Mouse (Mus musculus): ENCODE measurements at regions not wholly inside any gene's neighbourhood (a gene's known extent, or its start where the extent isn't known, plus 50 kb on each side); places are given as distances from the start of the nearest gene placed in this dataset.

DNA sequence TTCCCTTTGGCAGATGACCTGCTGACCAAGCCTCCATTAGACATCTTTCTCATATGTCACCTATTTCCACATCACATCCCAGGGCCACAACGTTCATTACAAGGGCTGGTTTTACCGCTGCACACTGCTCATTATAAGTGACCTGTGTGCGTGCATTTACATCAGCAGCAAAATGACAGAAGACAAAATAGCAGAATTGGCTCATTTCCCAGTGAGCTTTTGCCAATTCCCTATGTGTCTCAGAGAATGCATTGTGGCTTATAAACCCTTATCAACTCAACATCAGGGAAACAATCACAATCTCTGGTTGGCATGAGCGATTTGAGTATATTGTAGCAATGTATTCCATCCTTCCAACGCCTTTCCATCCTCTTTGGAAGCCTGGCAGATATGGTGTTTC lies 364.7 kb downstream of the Samd5 start:
- no peak for DNase-seq (ENCODE audit: low spot score)

DNA sequence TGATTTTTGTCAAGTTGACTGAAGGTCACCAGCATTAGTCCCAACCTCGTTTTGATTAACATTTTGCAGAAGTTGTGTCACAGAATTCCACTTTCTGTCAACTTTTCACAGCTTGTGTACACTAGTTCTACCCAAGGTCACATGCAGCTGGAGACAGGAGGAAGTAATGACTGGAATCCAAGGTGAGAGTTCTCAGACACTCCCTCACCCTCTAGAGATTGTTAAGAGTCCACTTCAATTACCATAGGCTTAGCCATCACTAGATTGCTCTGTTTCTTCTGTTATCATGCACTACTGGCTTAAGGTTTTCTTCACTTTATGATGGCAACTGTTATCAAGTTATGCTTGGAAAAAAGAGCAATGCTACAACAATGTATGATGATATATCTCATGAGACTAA lies 379.0 kb downstream of the Samd5 start:
- no peak for DNase-seq (ENCODE audit: low spot score)

GRCm38 (mm10) chr10:9295269-9295668 lies 379.7 kb downstream of the Samd5 start:
- DNase-seq (ENCODE audit: low spot score), result no peak

DNA sequence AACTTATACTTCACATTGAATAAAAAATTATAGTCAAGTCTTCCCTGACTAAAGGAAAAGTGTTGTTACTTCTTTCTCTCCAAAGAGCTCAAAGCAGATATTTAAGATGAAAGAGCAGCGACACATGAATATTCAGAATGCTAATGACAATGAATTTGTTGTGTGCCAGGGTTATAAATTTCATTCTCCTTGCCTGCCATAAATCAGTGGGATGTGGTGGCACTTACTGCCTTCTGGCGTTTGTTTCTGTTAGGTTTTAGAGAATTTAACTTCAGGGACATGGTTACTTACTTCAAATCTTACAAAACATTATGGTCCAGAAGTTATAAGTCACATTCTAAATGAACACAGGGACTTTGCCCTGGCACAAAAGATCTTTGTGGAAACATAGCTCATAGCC lies 380.4 kb downstream of the Samd5 start:
- no peak for DNase-seq (ENCODE audit: low spot score)

GRCm38 (mm10) chr10:9291456-9292146 lies 383.4 kb downstream of the Samd5 start:
- DNase-seq (ENCODE audit: low spot score), result no peak

DNA sequence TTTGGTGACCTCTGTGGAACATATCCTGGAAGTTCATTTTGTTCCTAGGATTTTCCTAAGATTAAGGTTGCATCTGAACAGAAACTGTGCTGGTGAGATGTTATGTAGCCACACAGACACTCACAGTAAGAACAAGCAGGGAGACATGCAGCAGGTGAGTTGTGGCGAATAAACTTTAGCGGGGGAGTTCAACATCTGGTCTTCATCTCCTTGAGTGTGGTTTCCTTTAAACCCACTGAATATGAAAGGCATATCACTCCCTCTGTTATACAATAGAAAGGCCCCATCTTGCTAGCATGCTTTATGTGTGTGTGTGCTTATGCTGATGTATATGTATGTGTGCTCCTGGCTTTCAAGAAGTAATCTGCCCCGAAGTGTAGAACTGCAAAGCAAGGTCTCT lies 387.1 kb upstream of the Sash1 start:
- no peak for DNase-seq (ENCODE audit: low spot score)

GRCm38 (mm10) chr10:9272243-9272642 lies 386.4 kb upstream of the Sash1 start:
- DNase-seq (ENCODE audit: low spot score), result no peak

- DNase-seq (ENCODE audit: low spot score), result no peak
Observed at GRCm38 (mm10) chr10:9265528-9265927, 379.7 kb upstream of the Sash1 start.

DNA sequence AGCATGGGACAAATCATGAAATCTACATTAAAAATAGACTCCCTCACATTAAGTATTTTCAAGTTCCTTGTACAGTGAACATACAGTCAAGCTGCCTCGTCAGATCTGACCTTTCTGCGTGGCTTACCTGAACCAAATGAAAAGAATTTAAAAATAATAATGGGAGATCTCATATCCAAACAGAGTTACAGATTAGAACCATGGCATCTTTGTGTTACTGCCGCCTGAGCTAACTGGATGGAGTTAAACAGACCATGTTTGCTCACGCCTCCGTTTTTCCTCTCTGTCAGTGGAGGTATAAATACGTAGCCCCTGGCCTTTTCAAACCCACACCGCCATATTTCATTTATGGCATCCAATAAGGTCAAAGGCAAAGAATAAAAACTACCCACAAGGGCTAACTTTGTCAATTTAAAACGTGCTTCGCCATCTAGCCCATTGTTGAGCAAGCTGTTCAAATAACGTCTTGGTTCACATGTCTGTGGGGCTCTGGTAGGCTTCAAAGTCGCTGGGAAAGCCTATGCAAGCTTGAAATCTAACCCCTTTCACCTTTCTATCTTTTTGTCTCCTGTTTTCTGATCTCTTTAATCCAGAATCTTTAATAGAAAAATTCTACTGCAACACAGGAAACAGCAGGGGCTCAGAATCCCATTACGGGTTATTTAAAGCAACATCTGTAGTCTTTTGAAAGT lies 378.6 kb upstream of the Sash1 start:
- DNase-seq (ENCODE audit: low spot score), result no peak

DNA sequence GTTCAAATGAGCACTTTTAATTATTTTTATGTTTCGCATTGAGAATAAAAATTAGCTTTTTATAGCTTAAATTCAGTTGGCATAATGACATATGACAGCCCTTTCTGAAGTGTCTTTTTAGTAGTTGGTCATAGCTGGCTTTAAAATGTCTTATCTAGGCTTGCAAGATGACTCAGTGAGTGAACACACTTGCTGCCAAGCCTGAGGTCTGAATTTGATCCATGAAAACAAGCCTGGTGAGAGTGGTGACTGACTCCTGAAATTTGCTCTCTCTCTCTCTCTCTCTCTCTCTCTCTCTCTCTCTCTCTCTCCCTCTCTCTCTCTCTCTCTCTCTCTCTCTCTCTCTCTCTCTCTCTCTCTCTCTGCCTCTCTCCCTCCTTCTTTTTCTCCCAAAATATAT lies 372.8 kb upstream of the Sash1 start:
- DNase-seq (ENCODE audit: low spot score), result no peak

DNA sequence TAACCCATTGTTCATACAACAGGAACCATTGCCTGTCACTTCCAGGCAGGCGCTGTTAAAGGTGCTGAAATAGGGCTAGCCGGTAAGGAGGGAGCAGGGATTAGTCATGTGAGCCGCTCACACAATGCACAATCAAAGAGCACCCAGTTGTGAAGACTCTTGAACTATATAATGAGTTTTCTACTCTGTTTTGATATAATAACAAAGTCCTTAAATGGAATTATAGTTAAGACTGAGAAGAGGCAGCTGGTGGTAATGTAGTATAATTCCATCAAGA lies 367.0 kb upstream of the Sash1 start:
- DNase-seq (ENCODE audit: low spot score), result no peak

- no peak for DNase-seq (ENCODE audit: low spot score)
Observed at GRCm38 (mm10) chr10:9252120-9252940, 366.5 kb upstream of the Sash1 start.

DNA sequence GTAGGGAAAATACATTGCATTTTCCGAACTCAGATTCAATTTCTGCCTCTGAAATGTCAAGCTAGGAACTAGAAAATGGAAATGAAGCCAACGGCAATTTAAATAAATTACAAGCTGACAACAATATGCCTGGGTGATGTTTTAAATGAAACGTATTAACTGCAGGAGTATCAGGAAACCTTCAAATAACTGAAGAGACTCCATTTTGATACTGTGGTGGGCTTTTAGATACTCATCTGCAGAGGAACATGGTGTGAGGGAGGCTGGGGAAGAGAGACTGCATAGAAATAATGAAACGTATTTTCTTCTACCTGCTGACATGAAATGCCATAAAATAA lies 357.4 kb upstream of the Sash1 start:
- no peak for DNase-seq (ENCODE audit: low spot score)

DNA sequence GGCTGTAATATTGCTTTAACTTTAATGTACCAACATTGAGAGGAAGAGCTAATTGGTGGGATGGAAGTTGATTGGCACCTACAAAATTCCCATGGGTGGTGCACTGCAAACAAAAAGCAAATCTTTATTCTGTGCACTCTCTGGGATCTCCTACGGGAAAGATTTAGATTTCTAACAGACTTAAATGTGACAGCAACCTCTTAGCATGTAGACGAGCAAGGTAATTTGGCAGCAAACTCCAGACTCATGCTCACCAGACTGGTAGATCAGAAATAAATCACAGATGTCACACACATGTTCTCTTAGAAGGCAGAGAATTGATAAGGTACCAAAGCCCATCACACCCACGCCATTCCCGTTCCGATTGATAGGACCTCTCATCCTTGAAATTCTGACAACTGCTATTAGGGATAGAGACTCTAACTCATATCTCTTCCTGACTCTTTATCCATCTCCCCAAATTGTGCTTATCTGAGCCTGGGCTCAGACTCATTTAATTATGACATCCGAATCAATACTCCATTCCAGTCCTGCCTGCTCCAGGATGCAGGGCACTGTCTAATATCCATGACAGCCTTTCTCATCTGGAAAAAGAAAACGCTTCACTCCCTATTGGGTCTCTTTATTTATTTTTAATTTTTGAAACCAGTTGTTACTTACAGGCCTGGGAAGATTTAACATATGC lies 356.9 kb upstream of the Sash1 start:
- DNase-seq (ENCODE audit: low spot score), result no peak

- DNase-seq (ENCODE audit: low spot score), result no peak
Observed at GRCm38 (mm10) chr10:9239956-9240355, 354.1 kb upstream of the Sash1 start.

- DNase-seq (ENCODE audit: low spot score), result no peak
Observed at GRCm38 (mm10) chr10:9231751-9232150, 345.9 kb upstream of the Sash1 start.

DNA sequence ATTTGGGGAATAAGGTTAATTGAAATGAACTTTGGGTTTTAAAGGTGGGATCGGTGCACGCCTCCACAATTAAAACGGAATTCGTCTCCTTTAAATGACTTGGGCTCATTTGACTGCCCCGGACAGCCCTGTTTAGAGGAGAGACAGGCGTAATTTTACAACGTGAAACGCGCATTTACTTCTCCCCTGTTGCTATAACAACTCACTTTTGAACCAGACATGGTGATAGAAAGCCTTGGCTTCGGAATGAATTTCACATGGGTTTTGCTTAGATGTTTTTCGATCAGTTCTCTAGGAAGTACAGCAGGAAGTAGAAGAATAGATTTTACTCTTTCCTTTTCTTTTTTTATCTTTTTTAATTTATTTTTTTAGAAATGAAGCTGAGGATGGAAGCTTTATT lies 343.2 kb upstream of the Sash1 start:
- no peak for DNase-seq (ENCODE audit: low spot score)

GRCm38 (mm10) chr10:9227361-9227760 lies 341.5 kb upstream of the Sash1 start:
- DNase-seq (ENCODE audit: low spot score), result no peak

GRCm38 (mm10) chr10:9210646-9211045 lies 324.8 kb upstream of the Sash1 start:
- DNase-seq (ENCODE audit: low spot score), result no peak

GRCm38 (mm10) chr10:9204096-9204495 lies 318.2 kb upstream of the Sash1 start:
- DNase-seq (ENCODE audit: low spot score), result no peak

DNA sequence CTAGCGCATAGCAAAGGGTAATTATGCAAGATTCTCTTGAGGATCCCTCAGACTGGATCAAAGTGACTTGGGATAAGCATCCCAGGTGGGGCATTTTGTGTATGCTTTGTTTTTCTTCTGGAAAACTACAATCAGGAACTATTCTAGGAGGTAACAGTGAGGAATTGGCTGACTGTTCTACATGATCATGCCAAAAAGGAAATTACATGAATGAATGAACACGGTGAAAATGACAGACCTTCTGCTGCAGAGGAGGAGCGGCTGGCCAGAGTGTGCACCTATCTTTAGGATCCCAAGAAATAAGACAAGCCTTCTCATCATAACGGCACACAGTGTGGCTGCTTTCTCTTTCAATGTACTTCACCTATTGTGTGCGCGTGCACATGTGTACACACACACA lies 317.5 kb upstream of the Sash1 start:
- no peak for DNase-seq (ENCODE audit: low spot score)

GRCm38 (mm10) chr10:9202922-9203321 lies 317.1 kb upstream of the Sash1 start:
- DNase-seq (ENCODE audit: low spot score), result no peak

Data from thymus, postnatal 0 days (tissue).